Mouse (Mus musculus): Measurements from ENCODE around the gene Zfp513.

Zfp513 gene

GRCm38 (mm10) chr5:31200327-31200768 is 1.8 kb downstream of the Zfp513 start:
- DNase-seq (ENCODE audit: low read depth, low spot score): no peak

GRCm38 (mm10) chr5:31199893-31200292 is 2.2 kb downstream of the Zfp513 start:
- no peak for DNase-seq (ENCODE audit: low read depth, low spot score)

GRCm38 (mm10) chr5:31199321-31199892 is 2.7 kb downstream of the Zfp513 start:
- DNase-seq (ENCODE audit: low read depth, low spot score): no peak

GRCm38 (mm10) chr5:31198616-31199320 is 3.3 kb downstream of the Zfp513 start:
- no peak for DNase-seq (ENCODE audit: low read depth, low spot score)

GRCm38 (mm10) chr5:31198170-31198569 is 3.9 kb downstream of the Zfp513 start:
- DNase-seq (ENCODE audit: low read depth, low spot score): no peak

- DNase-seq (ENCODE audit: low read depth, low spot score): no peak
These were observed 5.0 kb downstream of the Zfp513 start for GRCm38 (mm10) chr5:31197072-31197471.

- no peak for DNase-seq (ENCODE audit: low read depth, low spot score)
These were observed 5.9 kb downstream of the Zfp513 start for GRCm38 (mm10) chr5:31196207-31196606.

GRCm38 (mm10) chr5:31195671-31196070 is 6.4 kb downstream of the Zfp513 start:
- DNase-seq (ENCODE audit: low read depth, low spot score): no peak

- DNase-seq (ENCODE audit: low read depth, low spot score): no peak
These were observed 7.3 kb downstream of the Zfp513 start for GRCm38 (mm10) chr5:31194486-31195485.

GRCm38 (mm10) chr5:31193631-31194281 is 8.3 kb downstream of the Zfp513 start:
- peak; percentile 12 for DNase-seq (ENCODE audit: low read depth, low spot score)

GRCm38 (mm10) chr5:31192939-31193630 is 9.0 kb downstream of the Zfp513 start, which contains the start of the genes Snx17 and Eif2b4:
Gene Snx17 (plus strand): TSS chr5:31193227.
Gene Eif2b4 (minus strand): TSS chr5:31193430.
- peak; percentile 99 for DNase-seq (ENCODE audit: low read depth, low spot score)

- peak; percentile 61 for DNase-seq (ENCODE audit: low read depth, low spot score)
These were observed 9.8 kb downstream of the Zfp513 start for GRCm38 (mm10) chr5:31192045-31192938.

GRCm38 (mm10) chr5:31190201-31190600 is 11.9 kb downstream of the Zfp513 start:
- DNase-seq (ENCODE audit: low read depth, low spot score): no peak

GRCm38 (mm10) chr5:31188223-31188840 is 13.8 kb downstream of the Zfp513 start:
- no peak for DNase-seq (ENCODE audit: low read depth, low spot score)

- no peak for DNase-seq (ENCODE audit: low read depth, low spot score)
These were observed 18.4 kb downstream of the Zfp513 start for GRCm38 (mm10) chr5:31183678-31184077.

- no peak for DNase-seq (ENCODE audit: low read depth, low spot score)
These were observed 20.8 kb downstream of the Zfp513 start for GRCm38 (mm10) chr5:31181183-31181770.

- DNase-seq (ENCODE audit: low read depth, low spot score): peak; percentile 96
These were observed 22.1 kb downstream of the Zfp513 start, which contains the start of the genes Gm29609 and Gtf3c2 for GRCm38 (mm10) chr5:31179766-31180630. Gene Gm29609 (minus strand): TSS chr5:31179911. Gene Gtf3c2 (minus strand): TSS chr5:31180144.

- peak; percentile 21 for DNase-seq (ENCODE audit: low read depth, low spot score)
These were observed 22.8 kb downstream of the Zfp513 start for GRCm38 (mm10) chr5:31179301-31179765.
